Mouse (Mus musculus) forebrain, postnatal 0 days (tissue): ENCODE results near the gene Apeh. TPM values are rescaled to one million over a fixed set of nuclear protein-coding genes. Genes with fewer than 3 reads are reported as not detected.

ENCODE experiments used
- ATAC-seq: fragments of 200-750 bp; cut with Nextera tagmentation; 2 replicates; pipeline ENCODE4 v1.8.0; 2017; ENCODE audit warnings: mild to moderate bottlenecking, moderate library complexity
- DNase-seq: peaks from one replicate; pipeline ENCODE4 v3.0.0-alpha.2; 2015
- H3K27ac ChIP-seq: fragments of 300-500 bp; sonication (generic); 2 replicates; pipeline ENCODE4 v1.5.1; 2014; ENCODE audit warnings: low read depth, mild to moderate bottlenecking, antibody characterized with exemption, low read length, moderate library complexity, mixed read lengths
- H3K27me3 ChIP-seq: fragments of 300-500 bp; sonication (generic); 2 replicates; pipeline ENCODE4 v1.6.1; 2014; ENCODE audit warnings: mild to moderate bottlenecking, low read length, mixed read lengths; ENCODE audit not compliant: insufficient read depth
- H3K36me3 ChIP-seq: fragments of 300-500 bp; sonication (generic); 2 replicates; pipeline ENCODE4 v1.6.1; 2014; ENCODE audit warnings: mild to moderate bottlenecking, moderate library complexity; ENCODE audit not compliant: insufficient read depth
- H3K4me1 ChIP-seq: fragments of 300-500 bp; sonication (generic); 2 replicates; pipeline ENCODE4 v1.6.1; 2014; ENCODE audit warnings: antibody characterized with exemption; ENCODE audit not compliant: insufficient read depth
- H3K4me2 ChIP-seq: fragments of 300-500 bp; sonication (generic); 2 replicates; pipeline ENCODE4 v1.6.1; 2014; ENCODE audit warnings: low read depth, mild to moderate bottlenecking, moderate library complexity
- H3K4me3 ChIP-seq: fragments of 300-500 bp; sonication (generic); 2 replicates; pipeline ENCODE4 v1.5.1; 2014; ENCODE audit warnings: low read depth, low read length, mixed read lengths
- H3K9ac ChIP-seq: fragments of 300-500 bp; sonication (generic); 2 replicates; pipeline ENCODE4 v1.6.1; 2014; ENCODE audit warnings: mild to moderate bottlenecking
- H3K9me3 ChIP-seq: fragments of 300-500 bp; sonication (generic); 2 replicates; pipeline ENCODE4 v1.6.1; 2016; ENCODE audit warnings: low read length
- CTCF ChIP-seq: sonication (generic); IDR thresholded peaks from 2 replicates; pipeline ENCODE4 v1.5.1; 2016; ENCODE audit warnings: antibody characterized with exemption, control low read depth, low read depth
- WGBS: fragments of 180-500 bp; shearing (Covaris S2); extraction: QIAGEN DNeasy Blood & Tissue Kit; methylation state at CpG from one replicate; pipeline ENCODE4 v1.1.7; 2014; 5-methylcytosine and 5-hydroxymethylcytosine counted together
- polyA plus RNA-seq: library from polyadenylated mRNA; unstranded; fragments of >200 nt; fragmentation: Nextera tagmentation; extraction: Ambion mirVana; gene quantifications from 2 replicates; pipeline ENCODE4 v1.2.1, GENCODE M21; 2015
- total RNA-seq: library from RNA; depleted of rRNA; stranded (reverse); fragments of >200 nt; gene quantifications from 2 replicates; pipeline ENCODE4 v1.2.3, GENCODE M21; 2014

The Apeh gene
- total and polyA plus RNA-seq, 2 experiments from 2014 or later = 24.5 to 30.0 TPM

DNA sequence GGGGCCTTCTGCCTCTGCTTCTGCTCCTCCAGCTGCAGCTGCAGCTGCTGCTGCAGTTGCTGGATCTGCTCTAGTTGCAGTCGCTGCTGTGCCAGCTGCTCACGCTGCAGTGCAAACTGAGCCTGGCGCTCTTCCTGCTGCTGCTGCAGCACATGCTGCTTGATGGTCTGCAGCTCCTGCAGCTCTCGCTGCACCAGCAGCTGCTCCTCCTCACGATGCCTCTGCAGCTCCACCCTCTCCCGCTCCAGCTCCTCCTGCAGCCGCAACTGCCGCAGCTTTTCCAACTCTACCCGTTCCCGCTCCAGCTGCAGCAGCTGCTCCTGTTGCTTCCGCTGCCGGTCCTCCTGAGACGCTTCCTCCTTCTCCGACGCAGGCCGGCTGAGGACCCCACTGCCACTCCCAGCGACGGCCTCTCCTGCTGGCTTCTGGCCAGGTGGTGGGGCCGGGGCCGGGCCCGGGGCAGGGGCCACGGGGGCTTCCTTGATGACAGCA, 16.7 kb upstream of the Apeh start:
- H3K9ac ChIP-seq = no peak overlapping the region
- H3K4me2 ChIP-seq = no peak overlapping the region

DNA sequence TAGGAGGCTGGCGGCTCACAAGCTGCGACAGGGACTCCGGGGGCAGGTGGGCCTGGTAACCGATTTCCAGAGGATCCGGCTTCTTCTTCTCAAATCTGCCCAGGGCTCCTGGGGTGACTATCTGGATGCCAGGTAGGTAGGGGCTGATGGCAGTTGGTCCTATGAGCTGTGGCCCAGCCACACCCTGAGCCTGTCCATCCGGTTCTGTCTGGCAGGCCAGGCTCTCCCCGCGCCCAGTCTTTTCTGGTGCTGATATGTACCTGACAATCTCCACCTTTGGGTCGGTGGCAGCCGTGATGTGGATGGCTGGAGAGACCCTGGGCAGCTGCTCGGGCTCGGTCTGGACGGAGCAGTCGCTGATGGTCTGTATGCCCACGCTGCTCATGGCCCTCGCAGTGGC, 15.8 kb upstream of the Apeh start:
- no peaks in the 10 kb centered on the region for H3K27me3 ChIP-seq
- no peak for ATAC-seq
- no peak for TF ChIP-seq CTCF
- peaks cover 83% of the 10 kb centered on the region for H3K36me3 ChIP-seq
- 94% methylated on average over 16 of the region's 16 CpGs for WGBS
- DNase-seq = no peak
- H3K27ac ChIP-seq = no peak overlapping the region
- H3K9me3 ChIP-seq = no peaks in the 10 kb centered on the region
- H3K9ac ChIP-seq = no peak overlapping the region
- H3K4me3 ChIP-seq = no peak overlapping the region
- no peak overlapping the region for H3K4me2 ChIP-seq
- no peaks in the 10 kb centered on the region for H3K4me1 ChIP-seq

More for the DNA sequence above, 16.7 kb upstream of the Apeh start:
- Histone ChIP-seq H3K27me3 (no peaks in the 10 kb centered on the region), H3K4me1 (no peaks in the 10 kb centered on the region), H3K27ac (no peak overlapping the region), H3K36me3 (peaks cover 84% of the 10 kb centered on the region), H3K9me3 (no peaks in the 10 kb centered on the region), H3K4me3 (no peak overlapping the region)
- ATAC-seq (peak; percentile 26; the same call in 1 of the 2 replicates), DNase-seq (peak; percentile 27)
- no peak for TF ChIP-seq CTCF
- WGBS = 18% methylated on average over 22 of the region's 22 CpGs

DNA sequence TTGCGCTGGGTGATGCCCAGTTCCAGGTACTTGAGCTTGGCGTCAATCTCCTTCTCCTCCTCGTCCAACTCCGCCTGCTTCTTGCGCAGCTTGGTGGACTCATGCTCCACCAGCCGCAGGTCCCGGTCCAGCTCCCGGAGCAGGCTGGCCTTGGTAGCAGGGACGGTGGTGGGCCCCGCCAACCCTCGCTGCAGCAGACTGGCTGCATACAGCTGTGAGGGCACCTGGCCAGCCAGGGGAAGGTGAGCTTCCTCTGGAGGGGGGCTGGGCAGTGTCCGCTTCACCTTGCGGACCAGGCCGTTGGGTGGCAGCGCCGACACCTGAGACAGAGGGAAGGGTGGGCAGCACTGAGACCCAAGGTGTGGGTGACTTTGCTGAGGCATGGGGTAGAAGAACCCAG, 13.5 kb upstream of the Apeh start:
- Histone ChIP-seq H3K27ac (no peak overlapping the region), H3K4me1 (no peaks in the 10 kb centered on the region), H3K9ac (no peak overlapping the region), H3K4me3 (no peak overlapping the region), H3K9me3 (no peaks in the 10 kb centered on the region), H3K4me2 (no peak overlapping the region), H3K36me3 (peaks cover 75% of the 10 kb centered on the region), H3K27me3 (no peaks in the 10 kb centered on the region)
- ATAC-seq (no peak), DNase-seq (no peak)
- 92% methylated on average over 16 of the region's 16 CpGs for WGBS
- no peak for TF ChIP-seq CTCF

DNA sequence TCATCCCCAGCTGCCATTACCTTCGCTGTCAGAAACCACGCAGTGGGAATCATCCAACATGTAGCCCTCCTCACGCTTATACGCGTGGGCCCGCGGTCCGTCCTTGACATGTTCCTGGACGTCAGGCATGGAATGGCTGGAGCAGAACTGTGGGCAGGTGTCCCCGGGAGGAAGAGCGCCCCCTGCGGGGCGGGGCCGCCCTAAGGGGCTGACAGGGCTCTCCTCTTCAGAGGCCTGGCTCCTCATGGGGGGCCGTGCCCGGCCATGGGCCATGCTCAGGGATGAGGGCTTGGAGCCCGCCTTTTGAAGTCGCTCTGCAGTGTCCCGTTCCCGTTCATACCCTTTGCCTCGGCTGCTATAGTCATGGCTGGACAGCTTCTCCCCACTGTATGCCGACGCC, 11.7 kb upstream of the Apeh start:
- Histone ChIP-seq H3K9ac (no peak overlapping the region), H3K36me3 (peaks cover 73% of the 10 kb centered on the region), H3K27ac (no peak overlapping the region), H3K4me3 (no peak overlapping the region), H3K4me2 (no peak overlapping the region), H3K4me1 (no peaks in the 10 kb centered on the region), H3K27me3 (no peaks in the 10 kb centered on the region), H3K9me3 (no peaks in the 10 kb centered on the region)
- DNase-seq (no peak), ATAC-seq (no peak)
- 90% methylated on average over 23 of the region's 23 CpGs for WGBS
- peak; percentile 11; the same call in 1 of the 2 replicates for TF ChIP-seq CTCF

DNA sequence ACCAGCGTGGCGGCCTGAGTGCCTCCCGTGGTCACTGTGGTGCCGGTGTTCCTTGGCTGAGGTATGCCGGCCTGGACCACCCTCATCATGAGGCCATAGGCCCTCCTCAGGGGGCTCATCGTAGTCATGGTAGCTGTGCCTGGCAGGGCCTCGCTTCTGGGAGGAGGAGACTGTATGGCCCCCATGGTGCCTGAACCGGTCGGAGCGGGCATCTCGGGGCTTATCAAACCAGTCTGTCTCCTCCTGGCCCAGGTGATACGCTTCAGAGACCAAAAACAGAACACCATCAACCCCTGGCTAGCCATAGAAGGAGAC, 11.1 kb upstream of the Apeh start:
- Histone ChIP-seq H3K4me1 (no peaks in the 10 kb centered on the region), H3K4me2 (no peak overlapping the region), H3K27me3 (no peaks in the 10 kb centered on the region), H3K4me3 (no peak overlapping the region), H3K36me3 (peaks cover 74% of the 10 kb centered on the region), H3K27ac (no peak overlapping the region), H3K9ac (no peak overlapping the region), H3K9me3 (no peaks in the 10 kb centered on the region)
- WGBS = 73% methylated on average over 12 of the region's 12 CpGs
- ATAC-seq (no peak), DNase-seq (no peak)
- no peak for TF ChIP-seq CTCF

DNA sequence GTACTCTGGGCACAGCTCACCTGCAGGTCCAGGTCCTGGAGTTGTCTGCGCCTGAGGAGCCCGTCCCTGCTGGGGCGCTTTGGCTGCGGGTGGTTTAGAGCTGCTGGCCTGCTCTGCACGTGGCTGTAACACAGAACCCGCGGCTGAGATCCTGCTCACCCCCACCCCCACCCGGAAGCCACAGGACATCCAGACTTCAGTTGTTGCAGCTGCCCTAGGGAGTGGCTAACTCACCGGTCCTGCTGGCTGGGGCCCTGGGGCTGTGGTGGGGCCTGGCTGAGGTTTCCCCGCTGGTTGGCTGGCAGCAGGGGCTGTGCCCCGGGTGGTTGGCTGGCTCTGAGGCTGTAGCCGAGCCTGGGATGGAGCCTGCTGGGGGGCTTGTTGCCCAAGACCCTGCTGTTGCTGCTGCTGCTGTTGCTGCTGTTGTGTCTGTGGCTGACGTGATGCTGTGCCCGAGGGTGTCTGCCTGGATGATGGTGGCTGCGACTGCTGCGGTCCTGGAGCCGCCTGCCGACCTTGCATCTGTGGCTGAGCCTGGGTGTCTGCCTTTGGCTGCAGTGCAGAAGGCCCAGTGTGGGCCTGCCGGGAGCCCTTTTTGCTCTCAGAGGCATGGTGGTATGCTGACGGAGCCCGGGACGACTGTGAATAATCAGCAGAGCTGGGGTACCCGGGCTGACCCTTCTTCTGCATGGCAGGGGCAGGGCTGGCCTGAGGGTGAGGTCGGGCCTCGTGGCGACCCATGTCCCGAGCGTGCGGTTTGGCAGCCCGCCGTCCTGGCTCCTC, 10.6 kb upstream of the Apeh start:
- no peak overlapping the region for H3K4me2 ChIP-seq
- H3K36me3 ChIP-seq = peaks cover 71% of the 10 kb centered on the region
- no peaks in the 10 kb centered on the region for H3K4me1 ChIP-seq
- no peak for TF ChIP-seq CTCF
- H3K4me3 ChIP-seq = no peak overlapping the region
- no peak overlapping the region for H3K27ac ChIP-seq
- H3K27me3 ChIP-seq = no peaks in the 10 kb centered on the region
- H3K9me3 ChIP-seq = no peaks in the 10 kb centered on the region
- ATAC-seq (no peak), DNase-seq (no peak)
- 36% methylated on average over 31 of the region's 31 CpGs for WGBS
- H3K9ac ChIP-seq = no peak overlapping the region

DNA sequence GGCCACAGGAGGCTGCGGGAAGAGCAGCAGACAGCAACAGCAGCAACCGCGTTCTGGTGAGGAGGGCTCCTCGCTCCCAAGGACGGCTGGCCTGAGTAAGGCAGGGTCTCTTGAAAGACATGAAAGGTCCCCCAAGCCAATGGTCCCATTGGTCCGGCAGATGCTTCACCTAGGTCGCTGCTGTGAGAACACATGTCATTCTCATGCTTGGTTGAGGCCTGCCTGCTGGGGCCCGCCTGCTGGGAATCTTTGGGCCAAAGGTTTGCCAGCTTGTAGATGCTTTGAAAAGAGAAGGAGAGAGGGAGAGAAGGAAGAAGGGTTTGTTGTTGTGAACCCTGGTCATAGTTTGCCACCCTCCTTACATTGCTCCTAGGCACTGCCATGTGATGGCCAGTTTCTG, 5.2 kb upstream of the Apeh start:
- H3K27me3 ChIP-seq = no peaks in the 10 kb centered on the region
- H3K4me3 ChIP-seq = no peak overlapping the region
- 88% methylated on average over 8 of the region's 8 CpGs for WGBS
- no peak overlapping the region for H3K9ac ChIP-seq
- no peak overlapping the region for H3K4me2 ChIP-seq
- DNase-seq (no peak), ATAC-seq (no peak)
- no peak for TF ChIP-seq CTCF
- H3K36me3 ChIP-seq = peaks cover 56% of the 10 kb centered on the region
- H3K27ac ChIP-seq = no peak overlapping the region
- H3K4me1 ChIP-seq = no peaks in the 10 kb centered on the region
- no peaks in the 10 kb centered on the region for H3K9me3 ChIP-seq
